Mouse (Mus musculus) adrenal gland, adult 18-20 months (tissue): ENCODE results near the gene Cenpa. TPM values are rescaled to one million over a fixed set of nuclear protein-coding genes. Genes with fewer than 3 reads are reported as not detected.
A peak's percentile ranks its signal among the peaks of the same experiment; 100 is the strongest.

ENCODE experiments used
- DNase-seq, 2 experiments: peaks; one replicate each; pipeline ENCODE4 v3.0.0; 2021 to 2022; ENCODE audit warnings: low spot score in 2 of 2
- total RNA-seq, 2 experiments: library from RNA; stranded (reverse); gene quantifications; 1 replicate in 1 of 2; 2 replicates in 1 of 2; pipeline ENCODE4 v1.2.3; 2021

The Cenpa gene
- total RNA-seq, 2 experiments from 2014 or later = 6.5 to 7.6 TPM

GRCm38 (mm10) chr5:30643477-30644179 is 22.9 kb upstream of the Cenpa start:
- no peak for DNase-seq

- DNase-seq = no peak
Observed at GRCm38 (mm10) chr5:30646036-30646435, 20.5 kb upstream of the Cenpa start.

DNA sequence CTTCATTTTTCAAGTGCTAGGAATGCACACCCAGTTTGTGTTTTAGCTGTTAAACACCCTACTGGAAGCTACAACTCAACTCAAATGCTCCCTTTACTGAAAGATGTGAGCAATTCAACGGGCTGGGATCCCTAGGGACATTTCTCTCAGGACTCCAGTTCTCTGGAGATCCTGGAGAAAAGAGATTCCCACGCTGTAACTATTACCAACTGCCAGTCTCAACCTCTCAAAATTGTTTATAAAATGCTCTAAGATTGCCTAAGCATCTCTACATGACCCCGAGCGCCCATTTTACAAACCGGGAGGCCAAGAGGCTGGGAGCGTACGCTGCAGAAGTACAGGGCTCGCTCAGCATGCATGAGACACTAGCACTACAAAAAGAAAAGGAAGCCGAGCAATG is 19.2 kb upstream of the Cenpa start:
- no peak for DNase-seq

- DNase-seq = peak; percentile 93 to 94
Observed at GRCm38 (mm10) chr5:30647815-30648560, 18.6 kb upstream of the Cenpa start, which contains the start of gene Slc35f6. Slc35f6 (plus strand) TSS chr5:30647933.

DNA sequence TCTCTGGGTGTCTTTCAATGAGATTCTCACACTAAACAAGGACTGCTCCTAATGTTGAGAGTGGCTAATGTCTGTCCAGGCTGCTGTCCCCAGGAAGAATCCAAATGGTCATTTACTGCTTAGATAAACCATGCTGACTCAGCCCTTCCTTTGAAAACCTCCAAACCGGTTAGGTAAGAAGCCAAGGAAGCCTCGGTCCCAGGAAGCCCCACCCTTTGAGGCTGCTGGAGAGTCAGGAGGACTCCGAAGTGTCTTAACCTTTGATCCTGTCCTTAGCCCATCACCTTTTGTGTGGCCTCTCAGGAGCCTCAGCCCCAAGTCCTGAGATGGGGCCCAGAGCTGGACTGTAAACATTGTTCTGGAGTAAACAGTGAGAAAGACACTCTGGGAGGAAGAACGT is 17.0 kb upstream of the Cenpa start:
- DNase-seq = no peak

GRCm38 (mm10) chr5:30650756-30651155 is 15.8 kb upstream of the Cenpa start:
- DNase-seq = peak in 1 of 2 experiments; percentile 19

GRCm38 (mm10) chr5:30651554-30651953 is 15.0 kb upstream of the Cenpa start:
- no peak for DNase-seq

GRCm38 (mm10) chr5:30653246-30653645 is 13.3 kb upstream of the Cenpa start:
- no peak for DNase-seq

DNA sequence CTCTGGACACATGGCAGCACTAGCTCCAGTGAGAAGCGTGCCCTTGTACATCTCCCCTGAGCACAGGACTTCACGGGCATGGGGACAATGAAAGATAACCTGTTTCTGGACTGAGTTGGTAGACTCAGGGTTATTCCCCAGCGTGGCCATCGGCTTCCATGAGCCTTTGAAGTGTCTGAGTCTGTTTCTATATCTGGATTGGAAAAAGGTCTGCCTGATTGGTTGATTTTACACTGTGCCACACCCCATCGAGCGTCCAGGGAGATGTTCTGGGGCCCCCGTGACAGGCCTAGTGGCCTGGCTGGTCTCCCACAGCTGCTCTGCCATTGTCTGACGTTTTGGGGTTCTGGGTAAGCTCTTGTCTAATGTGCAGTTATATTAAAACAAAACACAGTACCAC is 11.5 kb upstream of the Cenpa start:
- DNase-seq = no peak

DNA sequence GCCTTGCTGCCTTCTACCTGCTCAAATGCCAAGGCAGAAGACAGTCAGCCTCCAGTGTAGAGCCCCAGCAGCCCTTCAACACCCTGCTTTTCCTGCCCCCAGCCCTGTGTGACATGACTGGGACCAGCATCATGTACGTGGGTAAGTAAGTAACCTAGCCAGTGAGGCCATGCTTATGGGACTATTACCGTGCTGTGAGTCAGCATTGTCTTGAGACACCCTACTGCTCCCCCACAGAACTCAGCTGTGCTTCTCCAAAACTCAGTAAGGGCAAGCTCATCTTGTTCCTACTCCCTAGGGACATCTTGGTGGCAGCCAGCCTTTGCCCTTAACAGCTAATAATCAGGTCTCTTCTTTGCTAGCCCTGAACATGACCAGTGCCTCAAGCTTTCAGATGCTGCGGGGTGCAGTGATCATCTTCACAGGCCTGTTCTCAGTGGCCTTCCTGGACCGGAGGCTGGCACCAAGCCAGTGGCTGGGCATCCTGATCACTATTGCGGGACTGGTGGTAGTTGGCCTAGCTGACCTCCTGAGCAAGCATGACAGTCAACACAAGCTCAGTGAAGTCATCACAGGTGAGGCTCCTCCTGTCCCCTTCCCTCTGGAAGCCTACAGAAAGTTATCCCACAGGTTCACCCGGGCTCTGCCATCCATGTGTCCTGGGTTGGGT is 10.9 kb upstream of the Cenpa start:
- DNase-seq = no peak

GRCm38 (mm10) chr5:30659042-30659441 is 7.5 kb upstream of the Cenpa start:
- DNase-seq = no peak

DNA sequence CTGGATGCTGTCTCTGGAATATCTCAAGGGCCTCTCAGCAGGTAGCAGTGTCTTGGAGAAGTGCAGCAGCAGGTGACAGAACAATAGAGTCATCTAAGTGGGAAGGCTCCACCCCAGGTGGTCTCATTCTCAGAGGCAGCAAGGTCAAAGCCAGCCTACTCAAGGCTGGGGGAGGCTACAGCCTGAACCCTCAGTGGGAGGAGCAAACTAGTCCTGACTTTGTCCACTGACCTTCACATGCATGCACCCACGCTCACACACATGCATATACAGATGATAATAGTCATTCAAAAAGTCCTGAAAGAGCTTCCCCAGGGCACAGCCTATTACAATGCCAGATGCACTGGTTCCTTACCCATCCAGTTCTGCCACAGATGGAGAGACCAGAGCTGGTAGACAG is 6.3 kb upstream of the Cenpa start:
- DNase-seq = no peak

GRCm38 (mm10) chr5:30660813-30661212 is 5.8 kb upstream of the Cenpa start:
- DNase-seq = no peak

DNA sequence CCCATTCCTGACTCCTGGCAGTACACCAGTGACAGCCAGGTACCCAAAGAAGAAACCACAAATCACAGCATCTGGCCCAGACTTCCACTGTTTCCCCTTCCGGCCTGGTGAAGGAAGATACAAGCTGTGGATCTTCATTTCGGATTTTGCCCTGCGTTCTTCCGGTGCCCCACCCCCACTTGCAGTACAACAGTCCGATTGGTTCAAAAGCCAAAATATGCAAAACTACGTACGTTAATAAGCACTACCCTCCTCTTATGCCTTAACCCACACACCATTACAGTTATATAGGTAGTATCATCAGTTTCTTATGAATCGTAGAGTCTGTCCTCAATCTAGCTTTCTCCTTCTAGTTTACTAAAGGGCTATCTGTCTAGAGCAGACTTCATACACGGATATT is 1.2 kb upstream of the Cenpa start:
- no peak for DNase-seq

DNA sequence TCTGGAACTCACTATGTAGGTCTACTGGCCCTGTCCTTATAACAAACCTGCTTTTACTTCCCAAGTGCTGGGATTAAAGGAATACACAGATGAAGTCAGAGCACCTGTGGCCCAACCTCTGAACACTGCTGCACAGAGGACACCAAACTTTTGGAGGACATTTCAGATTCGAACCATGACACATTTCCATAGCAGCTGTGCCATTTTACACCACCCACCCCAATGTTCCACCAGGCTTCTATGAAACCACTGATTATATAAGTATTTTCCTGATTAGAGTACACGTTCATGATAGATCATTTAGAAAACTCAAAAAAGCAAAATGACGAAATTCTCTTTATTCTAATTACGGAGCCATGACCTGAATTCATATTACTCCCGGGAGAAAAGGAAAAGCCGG is 609 bp upstream of the Cenpa start:
- no peak for DNase-seq

DNA sequence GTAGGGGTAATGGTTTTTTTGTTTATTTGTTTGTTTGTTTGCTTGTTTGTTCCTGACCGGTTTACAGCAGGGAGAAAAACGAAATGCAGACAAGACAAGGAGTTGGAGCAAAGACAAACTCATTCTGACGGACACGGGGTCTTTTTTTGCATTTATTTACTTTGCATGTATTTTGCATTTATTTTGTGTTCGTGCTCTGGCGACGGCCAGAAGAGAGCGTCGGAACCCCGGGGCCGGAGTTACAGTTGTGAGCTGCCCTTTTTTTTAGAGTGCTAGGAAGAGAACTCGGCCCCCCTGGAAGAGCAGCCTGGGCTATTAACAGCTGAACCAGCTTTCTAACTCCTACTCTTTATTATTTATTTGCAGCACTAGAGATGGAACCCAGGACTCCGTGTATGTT is 638 bp downstream of the Cenpa start:
- DNase-seq = no peak

- DNase-seq = no peak
Observed at GRCm38 (mm10) chr5:30667686-30668085, 1.1 kb downstream of the Cenpa start.

- no peak for DNase-seq
Observed at GRCm38 (mm10) chr5:30668637-30669495, 2.3 kb downstream of the Cenpa start.

GRCm38 (mm10) chr5:30669496-30669830 is 2.9 kb downstream of the Cenpa start:
- no peak for DNase-seq

GRCm38 (mm10) chr5:30670091-30670490 is 3.5 kb downstream of the Cenpa start:
- no peak for DNase-seq

DNA sequence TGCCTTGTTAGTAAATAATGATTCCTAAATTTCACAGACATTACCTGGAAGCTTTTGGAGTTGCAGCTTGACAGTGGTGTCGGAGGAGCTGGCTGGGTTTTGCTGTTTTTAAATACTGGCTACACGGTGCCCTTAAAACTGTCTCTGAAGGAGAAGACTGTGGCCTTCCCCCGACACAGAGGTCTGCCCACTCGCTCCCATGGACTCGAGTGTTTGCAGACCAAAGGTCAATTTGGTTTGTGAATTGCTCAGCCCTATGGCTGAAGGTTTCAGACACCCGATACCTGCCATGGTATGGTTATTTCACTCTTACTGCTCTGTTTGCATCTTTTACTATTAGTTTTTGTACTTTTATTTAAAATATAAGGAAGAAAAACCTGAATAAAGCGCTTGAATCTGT is 7.4 kb downstream of the Cenpa start:
- DNase-seq = no peak
